Mouse (Mus musculus) heart, embryonic 15.5 days (tissue): ENCODE measurements around the gene Taf8. TPM values are rescaled to one million over a fixed set of nuclear protein-coding genes. Genes with fewer than 3 reads are reported as not detected.

Source experiments
- ATAC-seq: fragments of 200-750 bp; cut with Nextera tagmentation; replicated peaks from 2 replicates; pipeline ENCODE4 v1.8.0; 2017; ENCODE audit warnings: low read depth, moderate TSS enrichment; ENCODE audit not compliant: insufficient number of reproducible peaks, insufficient read depth, low FRiP score
- H3K27ac ChIP-seq: fragments of 300-500 bp; sonication (generic); 2 replicates; pipeline ENCODE4 v1.5.1; 2015; ENCODE audit warnings: mild to moderate bottlenecking, inconsistent platforms
- H3K27me3 ChIP-seq: fragments of 300-500 bp; sonication (generic); 2 replicates; pipeline ENCODE4 v1.6.1; 2015; ENCODE audit warnings: inconsistent platforms
- H3K36me3 ChIP-seq: fragments of 300-500 bp; sonication (generic); 2 replicates; pipeline ENCODE4 v1.6.1; 2015; ENCODE audit warnings: mild to moderate bottlenecking, inconsistent platforms
- H3K4me1 ChIP-seq: fragments of 300-500 bp; sonication (generic); replicated peaks from 2 replicates; pipeline ENCODE4 v1.6.1; 2015; ENCODE audit warnings: inconsistent platforms
- H3K4me2 ChIP-seq: fragments of 300-500 bp; sonication (generic); 2 replicates; pipeline ENCODE4 v1.6.1; 2015; ENCODE audit warnings: inconsistent platforms, mild to moderate bottlenecking, moderate library complexity
- H3K4me3 ChIP-seq: fragments of 300-500 bp; sonication (generic); 2 replicates; pipeline ENCODE4 v1.5.1; 2015; ENCODE audit warnings: mild to moderate bottlenecking, inconsistent platforms
- H3K9ac ChIP-seq: fragments of 300-500 bp; sonication (generic); 2 replicates; pipeline ENCODE4 v1.6.1; 2015; ENCODE audit warnings: mild to moderate bottlenecking, inconsistent platforms
- H3K9me3 ChIP-seq: fragments of 300-500 bp; sonication (generic); replicated peaks from 2 replicates; pipeline ENCODE4 v1.6.1; 2016; ENCODE audit warnings: inconsistent platforms
- WGBS: fragments of 180-500 bp; shearing (Covaris S2); methylation state at CpG from one replicate; pipeline ENCODE4 v1.1.7; 2015; ENCODE audit warnings: mixed read lengths; 5-methylcytosine and 5-hydroxymethylcytosine counted together
- polyA plus RNA-seq: library from polyadenylated mRNA; unstranded; fragments of >200 nt; fragmentation: Nextera tagmentation; extraction: Ambion mirVana; gene quantifications from 2 replicates; pipeline ENCODE4 v1.2.1, GENCODE M21; 2015

The Taf8 gene
- polyA plus RNA-seq, 1 experiment from 2014 or later, result 17.0 TPM

- H3K27me3 ChIP-seq, result no peaks in the 10 kb centered on the region
- no peak overlapping the region for H3K27ac ChIP-seq
- no peaks in the 10 kb centered on the region for H3K36me3 ChIP-seq
- peaks cover 53% of the 10 kb centered on the region for H3K4me1 ChIP-seq
- ATAC-seq, result no peak
- 95% methylated on average over 3 of the region's 3 CpGs for WGBS
- no peak overlapping the region for H3K4me2 ChIP-seq
- no peak overlapping the region for H3K9ac ChIP-seq
- no peaks in the 10 kb centered on the region for H3K9me3 ChIP-seq
- no peak overlapping the region for H3K4me3 ChIP-seq
These were observed 14.1 kb upstream of the Taf8 start for GRCm38 (mm10) chr17:47516232-47516631.

- Histone ChIP-seq H3K27ac (no peak overlapping the region), H3K4me2 (no peak overlapping the region), H3K36me3 (no peaks in the 10 kb centered on the region), H3K4me1 (peaks cover 52% of the 10 kb centered on the region), H3K4me3 (no peak overlapping the region), H3K27me3 (no peaks in the 10 kb centered on the region), H3K9ac (no peak overlapping the region), H3K9me3 (no peaks in the 10 kb centered on the region)
- no peak for ATAC-seq
- 74% methylated on average over 7 of the region's 7 CpGs for WGBS
These were observed 13.2 kb upstream of the Taf8 start for GRCm38 (mm10) chr17:47515180-47515844.

DNA sequence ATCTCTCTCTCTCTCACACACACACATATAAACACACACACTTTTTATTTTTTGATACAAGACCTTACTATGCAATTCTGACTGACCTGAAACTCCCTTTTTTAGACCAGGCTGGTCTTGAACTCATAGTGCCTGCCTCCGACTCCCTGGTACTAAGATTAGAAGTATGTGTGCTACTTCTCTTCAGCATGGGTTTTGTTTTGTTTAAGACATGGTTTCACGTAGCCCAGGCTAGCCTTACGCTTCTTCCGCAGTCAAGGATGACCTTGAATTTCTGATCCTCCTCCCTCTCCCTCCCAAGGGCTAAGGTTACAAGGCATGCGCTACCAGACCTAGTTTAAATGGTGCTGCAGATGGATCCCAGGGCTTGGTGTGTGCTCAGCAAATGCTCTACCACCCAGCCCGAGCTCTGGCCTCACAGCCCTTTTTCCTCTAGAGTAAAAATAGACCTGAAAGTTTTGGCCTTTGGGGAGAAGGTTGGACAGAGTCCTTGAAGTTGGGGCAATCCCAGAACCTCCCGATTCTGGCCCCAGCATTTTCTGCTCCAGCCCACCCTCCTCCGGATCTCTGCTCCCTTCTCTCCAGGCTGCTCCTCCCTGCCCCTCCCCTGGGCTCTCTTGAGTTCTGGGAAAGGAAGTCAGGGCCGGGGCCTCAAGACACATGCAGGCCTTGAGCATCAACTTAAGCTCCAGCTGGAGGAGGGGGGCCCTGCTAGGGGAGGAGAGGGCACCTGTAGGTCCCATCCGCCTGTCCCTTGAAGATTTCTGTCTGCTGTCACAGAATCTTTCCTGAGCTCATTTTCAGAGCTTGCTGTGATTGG is 11.1 kb upstream of the Taf8 start:
- Histone ChIP-seq H3K4me1 (peaks cover 48% of the 10 kb centered on the region), H3K36me3 (no peaks in the 10 kb centered on the region), H3K9me3 (no peaks in the 10 kb centered on the region), H3K27me3 (no peaks in the 10 kb centered on the region), H3K27ac (peak overlapping the region; percentile 73), H3K4me2 (no peak overlapping the region), H3K4me3 (no peak overlapping the region), H3K9ac (0 out of 2 replicates have a peak overlapping the region, but pooled peaks have one; percentile 11)
- 55% methylated on average over 10 of the region's 10 CpGs for WGBS
- no peak for ATAC-seq

DNA sequence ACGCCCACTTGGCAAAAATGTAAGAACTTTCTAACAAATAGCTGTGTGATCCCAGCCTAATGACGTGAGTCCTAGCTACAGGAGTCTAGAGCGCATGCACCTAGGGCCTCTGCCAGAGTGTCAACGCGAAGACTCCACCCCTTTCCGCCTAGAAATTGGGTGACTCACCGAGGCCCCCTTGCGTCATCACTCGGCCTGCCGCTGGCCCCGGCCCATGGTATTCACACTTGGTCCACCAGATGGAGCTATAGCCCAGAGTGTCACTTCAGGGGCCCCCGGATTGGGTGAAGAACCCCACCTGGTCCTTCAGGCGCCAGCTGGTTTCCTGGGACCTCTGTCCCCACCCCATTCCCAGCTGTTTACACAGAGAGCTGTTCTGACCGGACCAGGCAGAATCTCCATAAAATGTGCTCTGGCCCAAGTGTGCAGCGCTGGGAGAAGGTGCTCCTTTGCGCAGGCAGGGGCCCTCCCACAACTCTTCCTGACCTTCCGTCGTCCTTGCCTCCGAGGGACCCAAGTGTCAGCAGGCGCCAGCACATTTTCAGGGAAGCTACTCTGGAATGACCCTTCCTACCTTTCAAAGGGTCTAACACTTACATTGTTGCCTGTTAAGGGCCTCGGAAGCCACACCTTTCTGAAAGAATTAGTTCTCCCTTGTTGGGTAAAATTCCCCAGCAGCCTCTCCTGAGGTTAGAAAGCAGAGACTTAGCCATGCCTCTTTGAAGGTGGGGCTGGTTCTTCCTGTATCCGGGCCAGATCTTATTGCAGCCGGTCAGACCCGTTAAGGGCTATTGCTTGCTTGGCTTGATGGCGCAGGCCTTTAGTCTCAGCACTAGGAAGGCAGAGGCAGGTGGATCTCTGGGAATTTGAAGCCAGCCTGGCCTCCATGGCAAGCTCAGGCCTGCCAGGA is 9.3 kb upstream of the Taf8 start:
- peak overlapping the region; percentile 54 for H3K9ac ChIP-seq
- H3K4me3 ChIP-seq, result peak overlapping the region; percentile 36
- H3K36me3 ChIP-seq, result no peaks in the 10 kb centered on the region
- peak; percentile 88 for ATAC-seq
- peaks cover 49% of the 10 kb centered on the region for H3K4me1 ChIP-seq
- 8% methylated on average over 25 of the region's 25 CpGs for WGBS
- no peaks in the 10 kb centered on the region for H3K9me3 ChIP-seq
- peak overlapping the region; percentile 60 for H3K4me2 ChIP-seq
- H3K27me3 ChIP-seq, result no peaks in the 10 kb centered on the region
- peak overlapping the region; percentile 90 for H3K27ac ChIP-seq

DNA sequence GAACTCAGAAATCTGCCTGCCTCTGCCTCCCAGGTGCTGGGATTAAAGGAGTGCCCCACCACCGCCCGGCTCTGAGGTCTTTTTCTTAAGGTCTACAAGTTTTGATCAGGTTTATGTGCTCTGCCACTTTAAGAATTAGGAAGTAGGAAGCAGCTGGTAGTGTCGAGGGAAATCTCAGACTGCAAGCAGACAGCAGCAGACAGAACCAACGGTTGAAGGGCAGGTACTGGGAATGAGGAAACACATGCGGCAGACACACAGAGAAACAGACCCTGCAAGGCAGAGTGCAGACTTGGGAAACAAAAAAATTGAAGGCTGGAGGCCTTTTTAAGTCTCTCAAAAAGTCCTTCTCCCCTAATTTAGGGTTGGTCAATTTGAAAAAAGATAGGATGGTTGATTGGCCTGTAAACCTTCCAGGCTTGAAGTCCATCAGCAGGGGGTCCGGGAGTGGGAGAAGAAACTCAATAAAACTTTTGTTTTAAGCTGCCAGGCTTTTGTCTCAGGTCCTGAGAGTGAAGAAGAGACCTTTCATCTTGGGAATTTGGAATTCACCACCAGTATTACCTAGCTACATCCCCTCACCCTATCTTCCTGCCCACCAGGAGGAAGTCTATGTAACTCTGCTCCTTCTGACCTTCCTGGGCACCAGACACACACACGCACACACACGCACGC is 7.1 kb upstream of the Taf8 start:
- no peak overlapping the region for H3K9ac ChIP-seq
- peaks cover 66% of the 10 kb centered on the region for H3K4me1 ChIP-seq
- ATAC-seq, result no peak
- WGBS, result 51% methylated on average over 9 of the region's 9 CpGs
- H3K27ac ChIP-seq, result peak overlapping the region; percentile 93
- no peak overlapping the region for H3K4me2 ChIP-seq
- H3K36me3 ChIP-seq, result no peaks in the 10 kb centered on the region
- no peaks in the 10 kb centered on the region for H3K27me3 ChIP-seq
- H3K9me3 ChIP-seq, result no peaks in the 10 kb centered on the region
- H3K4me3 ChIP-seq, result no peak overlapping the region

DNA sequence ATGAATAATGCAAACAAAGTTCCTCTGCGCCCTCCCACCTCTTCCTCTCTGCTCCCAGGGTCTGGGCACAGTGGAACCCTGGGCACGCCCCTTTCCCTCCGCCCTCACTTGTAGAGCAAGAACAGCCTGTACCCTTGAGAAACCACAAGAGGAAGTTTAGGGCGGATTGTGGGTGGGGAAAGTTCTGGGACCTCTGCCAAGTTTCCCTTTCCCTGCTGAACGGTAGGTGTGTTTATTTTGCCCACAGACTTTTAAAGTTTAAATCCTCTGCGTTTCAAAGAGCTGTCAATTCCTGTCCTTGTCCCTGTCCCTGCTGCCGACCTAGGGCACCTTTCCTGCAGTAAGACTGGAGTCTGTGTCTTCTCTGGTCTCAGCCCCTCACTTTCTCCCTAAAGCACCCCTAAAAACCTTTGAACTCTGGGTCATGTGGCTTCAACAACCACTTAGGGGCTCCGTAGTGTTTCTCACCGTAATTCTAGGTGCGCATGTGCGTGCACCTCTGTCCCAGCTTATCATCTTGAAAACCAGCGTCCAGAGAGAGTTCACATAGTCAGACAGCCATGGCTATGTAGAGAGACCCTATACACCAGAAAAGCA is 6.0 kb upstream of the Taf8 start:
- Histone ChIP-seq H3K9ac (peak overlapping the region; percentile 46), H3K4me2 (peak overlapping the region; percentile 62), H3K4me1 (peaks cover 59% of the 10 kb centered on the region), H3K4me3 (peak overlapping the region; percentile 38), H3K27ac (peak overlapping the region; percentile 93), H3K36me3 (no peaks in the 10 kb centered on the region), H3K9me3 (no peaks in the 10 kb centered on the region), H3K27me3 (no peaks in the 10 kb centered on the region)
- peak; percentile 75 for ATAC-seq
- 7% methylated on average over 12 of the region's 12 CpGs for WGBS

GRCm38 (mm10) chr17:47507523-47507922 is 5.4 kb upstream of the Taf8 start:
- H3K4me1 ChIP-seq, result peaks cover 57% of the 10 kb centered on the region
- WGBS, result 72% methylated on average over 2 of the region's 2 CpGs
- H3K4me3 ChIP-seq, result peak overlapping the region; percentile 38; the same call in 1 of the 2 replicates

DNA sequence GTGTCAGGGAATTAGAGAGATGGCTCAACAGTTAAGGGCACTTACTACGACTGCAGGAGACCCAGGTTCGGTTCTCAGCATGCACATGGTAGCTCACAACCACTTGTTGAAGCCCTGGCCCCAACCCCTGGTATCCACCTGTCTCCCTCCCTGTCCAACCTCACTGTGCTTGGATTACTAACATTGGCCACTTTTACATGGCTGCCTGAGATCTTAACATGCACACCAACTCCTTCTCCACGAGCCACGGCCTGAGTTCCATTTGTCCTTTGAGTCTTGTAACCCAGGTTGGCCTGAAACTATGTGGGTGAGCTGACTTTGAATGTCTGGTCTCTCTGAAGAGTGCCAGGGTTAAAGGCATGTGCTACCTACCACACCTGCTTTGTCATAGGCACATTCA is 4.6 kb upstream of the Taf8 start:
- no peaks in the 10 kb centered on the region for H3K36me3 ChIP-seq
- H3K4me3 ChIP-seq, result no peak overlapping the region
- no peak for ATAC-seq
- no peak overlapping the region for H3K4me2 ChIP-seq
- no peaks in the 10 kb centered on the region for H3K27me3 ChIP-seq
- H3K9me3 ChIP-seq, result no peaks in the 10 kb centered on the region
- H3K4me1 ChIP-seq, result peaks cover 51% of the 10 kb centered on the region
- H3K9ac ChIP-seq, result no peak overlapping the region
- no peak overlapping the region for H3K27ac ChIP-seq
- 83% methylated on average over 4 of the region's 4 CpGs for WGBS

More at GRCm38 (mm10) chr17:47507523-47507922, 5.4 kb upstream of the Taf8 start:
- no peaks in the 10 kb centered on the region for H3K36me3 ChIP-seq
- no peak overlapping the region for H3K9ac ChIP-seq
- no peaks in the 10 kb centered on the region for H3K9me3 ChIP-seq
- no peaks in the 10 kb centered on the region for H3K27me3 ChIP-seq
- ATAC-seq, result no peak
- H3K27ac ChIP-seq, result peak overlapping the region; percentile 93
- peak overlapping the region; percentile 62 for H3K4me2 ChIP-seq

DNA sequence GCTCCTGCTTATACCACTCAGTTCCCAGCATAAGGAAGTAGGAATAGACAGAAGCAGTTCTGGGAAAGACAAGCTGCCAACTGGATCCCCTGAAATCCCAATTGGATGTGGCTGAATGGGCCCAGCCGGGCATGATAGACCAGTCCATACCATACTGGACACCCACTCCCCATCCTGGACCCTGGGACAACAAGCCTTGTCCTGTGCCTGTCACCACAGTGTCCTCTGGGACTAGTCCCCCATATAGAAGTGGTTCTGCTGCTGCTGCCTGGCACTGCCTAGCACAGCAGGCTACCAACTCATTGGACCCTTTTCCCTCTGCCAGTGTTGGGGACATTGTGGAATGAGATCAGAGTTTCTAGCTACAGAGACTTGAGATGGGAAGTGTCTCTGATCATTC is 4.0 kb upstream of the Taf8 start:
- WGBS, result 86% methylated on average over 1 of the region's 1 CpGs

DNA sequence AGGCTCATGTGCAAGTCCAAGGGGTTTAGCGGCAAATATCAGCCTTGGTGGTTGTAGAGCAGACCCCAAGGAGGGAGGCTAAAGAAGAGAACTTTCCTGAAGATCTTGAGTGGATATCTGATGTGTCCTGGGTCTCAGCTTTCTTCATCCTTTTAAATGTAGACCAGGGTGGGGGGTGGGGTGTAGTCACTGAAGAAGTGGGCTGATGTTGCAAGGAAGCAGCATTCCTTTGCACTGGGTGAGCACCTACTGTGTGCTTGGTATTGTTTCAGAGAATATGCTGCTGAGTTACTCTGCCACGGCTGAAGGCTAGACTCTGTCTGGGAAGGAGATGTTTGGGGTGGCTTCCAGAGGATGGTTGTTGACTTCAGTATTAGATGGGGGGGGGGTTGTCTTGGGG is 3.5 kb upstream of the Taf8 start:
- H3K4me2 ChIP-seq, result peak overlapping the region; percentile 82
- 60% methylated on average over 2 of the region's 2 CpGs for WGBS
- H3K9me3 ChIP-seq, result no peaks in the 10 kb centered on the region
- H3K27me3 ChIP-seq, result no peaks in the 10 kb centered on the region
- H3K9ac ChIP-seq, result peak overlapping the region; percentile 64; the same call in 1 of the 2 replicates
- no peak for ATAC-seq
- peak overlapping the region; percentile 55 for H3K4me3 ChIP-seq
- H3K4me1 ChIP-seq, result peaks cover 53% of the 10 kb centered on the region
- no peaks in the 10 kb centered on the region; the same call in 1 of the 2 replicates for H3K36me3 ChIP-seq
- peak overlapping the region; percentile 74 for H3K27ac ChIP-seq

More for the DNA sequence above, 4.0 kb upstream of the Taf8 start:
- Histone ChIP-seq H3K4me2 (peak overlapping the region; percentile 82), H3K4me3 (peak overlapping the region; percentile 55; the same call in 1 of the 2 replicates), H3K4me1 (peaks cover 52% of the 10 kb centered on the region), H3K9ac (no peak overlapping the region; the same call in 1 of the 2 replicates), H3K36me3 (no peaks in the 10 kb centered on the region), H3K27ac (no peak overlapping the region; the same call in 1 of the 2 replicates), H3K27me3 (no peaks in the 10 kb centered on the region), H3K9me3 (no peaks in the 10 kb centered on the region)
- no peak for ATAC-seq
